Mouse (Mus musculus) monocyte, adult 5-6 weeks (primary cell): ENCODE data around the gene Treml2. TPM values are rescaled to one million over a fixed set of nuclear protein-coding genes. Genes with fewer than 3 reads are reported as not detected.
A peak's percentile ranks its signal among the peaks of the same experiment; 100 is the strongest.

Experiments used
- ATAC-seq: fragments of 153-309, 156-312 bp; replicated peaks from 2 replicates; pipeline ENCODE4 v1.8.0; 2017; ENCODE audit warnings: mild to moderate bottlenecking; ENCODE audit not compliant: low TSS enrichment, insufficient number of reproducible peaks, severe bottlenecking, poor library complexity, low FRiP score
- total RNA-seq: library from RNA; stranded (forward); fragments of 200-1000, 200-491, 200-594 nt; gene quantifications from 3 replicates; pipeline ENCODE4 v1.2.3, GENCODE M21; 2017

Treml2 gene
- total RNA-seq, 1 experiment from 2014 or later = 25.3 TPM

- ATAC-seq = no peak
These were observed 17.6 kb upstream of the Treml2 start for GRCm38 (mm10) chr17:48281739-48282085.

DNA sequence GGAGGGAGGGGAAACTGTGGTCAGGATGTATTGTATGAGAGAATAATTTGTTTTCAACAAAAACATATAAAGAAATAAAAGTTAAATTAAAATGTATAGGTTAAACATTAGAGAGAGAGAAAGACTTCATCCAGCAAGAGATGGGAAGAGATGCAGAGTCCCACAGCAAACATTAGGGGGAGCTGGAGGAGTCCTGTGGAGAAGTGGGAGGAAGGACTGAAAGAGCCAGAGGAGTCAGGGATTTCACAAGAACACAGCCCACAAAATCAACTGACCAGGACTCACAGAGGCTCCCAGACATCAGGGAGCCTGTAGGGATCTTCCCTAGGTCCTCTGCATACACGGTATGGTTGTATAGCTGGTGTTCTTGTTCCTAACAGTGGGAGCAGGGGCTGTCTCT lies 12.5 kb upstream of the Treml2 start:
- ATAC-seq = peak; percentile 53; the same call in 1 of the 2 replicates

- no peak for ATAC-seq
These were observed 12.0 kb upstream of the Treml2 start for GRCm38 (mm10) chr17:48287276-48287675.

DNA sequence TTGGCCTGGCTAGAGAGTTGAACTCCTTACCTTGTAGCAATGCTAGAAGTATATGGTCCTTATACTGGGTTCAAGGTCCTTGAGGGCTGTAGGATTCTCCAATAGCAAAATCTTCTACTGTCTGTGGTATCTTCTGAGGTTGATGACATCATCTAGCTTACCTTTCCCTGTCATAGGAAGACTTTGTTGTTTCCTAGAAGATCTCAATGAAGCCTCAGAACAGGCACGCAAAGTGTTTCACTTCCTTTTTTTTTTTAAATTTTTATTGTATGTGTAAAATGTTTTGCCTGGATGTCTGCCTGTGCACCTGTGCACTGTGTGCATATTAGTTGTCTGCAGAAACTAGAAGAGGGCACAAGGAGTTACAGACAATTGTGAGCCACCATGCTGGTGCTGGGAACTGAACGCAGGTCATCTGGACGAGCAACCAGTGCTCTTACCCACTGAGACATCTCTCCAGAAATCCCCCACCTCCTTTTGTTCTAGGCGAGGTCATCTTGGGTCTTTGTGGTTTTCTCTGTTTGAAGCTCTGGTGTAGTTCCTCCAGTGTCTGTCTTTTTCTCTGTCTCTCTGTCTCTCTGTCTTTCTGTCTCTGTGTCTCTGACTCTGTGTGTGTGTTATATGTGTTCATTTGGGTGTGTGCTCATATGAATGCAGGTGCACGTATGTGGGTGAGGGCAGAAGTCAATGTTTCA lies 5.7 kb upstream of the Treml2 start:
- 0 out of 2 replicates have a peak, but pooled peaks have one; percentile 56 for ATAC-seq

DNA sequence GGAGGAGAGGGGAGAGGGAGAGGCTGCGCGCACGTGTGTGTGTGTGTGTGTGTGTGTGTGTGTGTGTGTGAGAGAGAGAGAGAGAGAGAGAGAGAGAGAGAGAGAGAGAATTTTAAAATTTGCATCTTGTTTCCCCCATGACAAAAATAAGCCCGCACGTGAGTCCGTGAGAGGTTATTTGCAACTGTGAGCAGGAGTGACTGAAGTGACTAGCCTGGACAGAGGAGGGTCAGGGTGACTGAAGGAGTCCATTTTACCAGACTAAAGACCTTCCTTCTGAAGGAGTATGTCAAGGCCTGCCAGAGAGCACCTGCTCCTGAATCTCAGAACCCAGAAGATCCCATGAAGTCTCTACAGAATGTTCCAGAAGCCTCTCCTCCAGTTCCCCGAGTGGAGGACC lies 458 bp downstream of the Treml2 start:
- ATAC-seq = no peak

DNA sequence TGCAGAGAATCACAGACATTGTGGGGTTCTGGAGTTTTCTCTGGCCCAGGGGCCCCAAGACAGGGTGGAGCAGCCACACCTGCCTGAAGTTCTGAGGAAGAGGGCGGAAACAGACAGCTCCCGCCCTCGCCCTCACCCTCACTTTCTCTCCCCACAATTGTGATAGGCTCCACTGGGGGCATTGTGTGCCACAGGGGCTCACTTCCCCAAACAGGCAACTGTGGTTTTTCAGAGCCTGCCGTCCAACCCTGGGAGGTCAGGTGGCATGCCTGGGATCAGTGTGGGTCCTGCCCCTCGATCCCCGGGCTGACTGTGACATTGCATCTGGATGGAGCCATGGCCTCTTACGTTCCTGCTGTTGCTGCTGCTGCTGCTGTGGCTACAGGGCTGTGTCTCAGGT lies 901 bp downstream of the Treml2 start:
- peak; percentile 75 for ATAC-seq

GRCm38 (mm10) chr17:48300861-48301260 lies 1.6 kb downstream of the Treml2 start:
- ATAC-seq = peak; percentile 29; the same call in 1 of the 2 replicates

DNA sequence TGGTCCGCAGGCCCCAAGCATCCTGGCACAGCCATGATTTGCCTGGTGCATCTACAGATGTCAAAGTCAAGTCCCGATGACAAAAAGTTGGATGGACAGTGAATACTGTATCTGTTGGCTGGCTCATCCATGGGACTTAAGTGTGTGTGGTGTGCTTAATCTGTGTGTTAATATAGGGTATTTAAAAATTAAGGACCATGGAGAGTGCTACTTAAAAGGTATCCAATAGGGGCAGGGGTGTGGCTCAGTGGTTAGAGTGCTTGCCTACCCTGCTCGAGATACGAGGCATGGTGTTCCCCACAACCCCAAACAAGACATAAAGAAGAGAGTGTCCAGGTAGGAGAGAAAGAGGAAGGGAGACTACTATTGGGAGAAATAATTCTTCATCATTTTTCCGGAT lies 2.5 kb downstream of the Treml2 start:
- ATAC-seq = no peak

DNA sequence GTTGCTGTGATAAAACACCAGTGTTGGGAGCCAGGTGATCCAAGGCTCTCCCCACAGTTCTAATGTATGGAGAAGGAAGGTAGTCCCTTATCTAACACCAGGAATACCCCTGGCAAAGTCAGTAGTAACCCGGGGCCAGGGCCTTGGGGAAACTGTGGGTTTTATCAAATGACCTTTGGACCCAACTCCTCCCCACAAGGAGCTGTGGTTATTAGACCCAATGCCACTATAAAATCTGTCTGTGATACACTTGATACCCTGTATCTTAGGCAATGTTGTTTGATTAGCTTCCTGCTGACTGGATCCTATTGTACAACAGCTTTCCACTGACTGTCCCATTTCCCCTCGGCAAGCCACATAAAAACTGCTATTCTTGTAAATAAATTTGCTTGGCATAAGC lies 12.8 kb downstream of the Treml2 start:
- ATAC-seq = no peak

GRCm38 (mm10) chr17:48315905-48316579 lies 16.7 kb downstream of the Treml2 start, which contains the start of gene B430306N03Rik:
TSS of gene B430306N03Rik (plus strand) at chr17:48316141.
- peak; percentile 77 for ATAC-seq

DNA sequence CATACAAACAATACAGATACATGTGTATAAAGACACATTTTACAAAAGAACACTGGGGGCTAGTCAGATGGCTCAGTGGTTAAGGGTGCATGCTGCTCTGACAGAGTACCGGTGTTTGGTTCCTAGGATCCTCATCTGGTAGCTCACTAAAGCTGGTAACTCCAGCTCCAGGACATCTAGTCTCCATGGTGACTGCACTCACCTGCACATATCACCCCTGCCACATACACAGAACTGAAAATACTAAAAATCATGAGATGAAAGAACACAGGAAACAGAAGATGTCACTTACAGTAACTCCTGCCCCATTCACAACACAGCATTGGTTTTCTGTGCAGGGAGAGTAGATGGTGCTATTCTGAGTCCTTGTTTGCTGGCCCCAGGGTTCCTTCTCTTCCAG lies 19.4 kb downstream of the Treml2 start:
- no peak for ATAC-seq

DNA sequence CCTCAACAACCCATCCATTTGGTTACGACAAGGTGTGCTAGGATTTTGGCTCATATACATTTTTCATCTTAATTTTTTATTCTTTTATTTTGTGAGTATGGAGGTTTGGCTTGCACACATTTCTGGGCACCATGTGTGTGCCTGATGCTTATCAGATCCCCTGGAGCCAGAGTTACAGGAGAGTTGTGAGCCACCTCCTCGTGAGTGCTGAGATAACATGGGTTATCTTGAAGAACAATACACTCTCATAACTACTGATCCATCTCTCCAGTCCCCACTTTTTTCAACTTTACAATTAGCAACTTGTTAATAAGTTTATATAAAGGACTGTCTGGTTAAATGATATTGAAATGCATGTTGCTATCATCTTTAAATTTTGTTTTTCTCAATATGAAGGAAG lies 22.0 kb downstream of the Treml2 start:
- ATAC-seq = no peak

- ATAC-seq = no peak
These were observed 23.9 kb downstream of the Treml2 start for GRCm38 (mm10) chr17:48323236-48323635.

GRCm38 (mm10) chr17:48324258-48324657 lies 25.0 kb downstream of the Treml2 start:
- ATAC-seq = peak; percentile 89

DNA sequence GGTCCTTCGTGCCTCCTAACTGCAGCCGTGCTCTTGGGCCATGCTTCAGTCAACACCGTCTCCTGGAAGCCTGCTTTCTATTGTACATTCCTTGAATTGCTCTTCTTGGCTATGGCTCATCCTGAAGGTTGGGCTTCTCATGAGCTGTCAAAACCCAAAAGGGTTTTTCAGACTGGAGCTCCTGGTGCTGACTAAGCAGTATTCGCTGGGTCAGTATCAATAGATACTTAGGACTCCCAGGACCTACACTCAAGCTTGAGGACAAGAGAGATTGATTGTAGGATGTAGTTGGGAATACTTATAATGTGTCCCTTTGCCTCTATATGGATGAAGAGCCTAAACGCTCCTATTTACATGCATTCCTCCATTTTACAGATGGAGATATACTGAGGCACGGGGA lies 25.8 kb downstream of the Treml2 start:
- ATAC-seq = no peak

- no peak for ATAC-seq
These were observed 26.3 kb downstream of the Treml2 start for GRCm38 (mm10) chr17:48325638-48326037.

DNA sequence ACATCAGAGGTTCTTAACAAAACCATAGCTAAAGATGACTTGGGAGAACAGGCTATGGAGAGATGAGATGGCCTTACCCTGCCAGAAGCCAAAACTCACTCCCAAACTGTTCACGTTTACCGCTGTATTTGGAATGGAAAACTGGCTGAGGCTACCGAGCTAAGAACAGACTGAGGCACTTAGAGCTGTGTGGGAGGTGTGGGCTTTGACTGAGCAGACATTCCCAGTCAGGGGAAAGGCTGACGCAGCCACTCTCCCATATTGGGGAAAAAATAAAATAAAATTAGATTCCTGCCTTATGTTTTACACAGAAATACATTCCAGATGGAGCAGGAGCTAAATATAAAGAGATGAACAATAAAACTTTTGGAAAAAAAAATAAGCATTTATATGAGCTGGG lies 27.4 kb downstream of the Treml2 start:
- ATAC-seq = no peak

GRCm38 (mm10) chr17:48332524-48332923 lies 33.2 kb downstream of the Treml2 start:
- ATAC-seq = no peak

- no peak for ATAC-seq
These were observed 34.9 kb downstream of the Treml2 start for GRCm38 (mm10) chr17:48334186-48334585.

GRCm38 (mm10) chr17:48336857-48337256 lies 37.6 kb downstream of the Treml2 start:
- ATAC-seq = peak; percentile 93
